Mouse (Mus musculus) testis, adult 2 months (tissue): Measurements from ENCODE around the gene Resp18. TPM values are rescaled to one million over a fixed set of nuclear protein-coding genes. Genes with fewer than 3 reads are reported as not detected.

Experiments used
- H3K27ac ChIP-seq: fragments of 200-500 bp; 2 replicates; pipeline ENCODE4 v1.5.1; 2012; ENCODE audit warnings: low read depth, low read length; ENCODE audit not compliant: control insufficient read depth, insufficient read depth
- H3K27me3 ChIP-seq: fragments of 200-500 bp; 2 replicates; pipeline ENCODE4 v1.6.1; 2012; ENCODE audit warnings: mild to moderate bottlenecking, low read length, moderate library complexity; ENCODE audit not compliant: control insufficient read depth, insufficient read depth
- H3K36me3 ChIP-seq: fragments of 200-500 bp; 2 replicates; pipeline ENCODE4 v1.6.1; 2012; ENCODE audit warnings: mild to moderate bottlenecking, low read length; ENCODE audit not compliant: control insufficient read depth, insufficient read depth
- H3K4me1 ChIP-seq: fragments of 200-500 bp; 2 replicates; pipeline ENCODE4 v1.6.1; 2012; ENCODE audit warnings: low read length; ENCODE audit not compliant: control insufficient read depth, insufficient read depth
- H3K4me3 ChIP-seq: fragments of 200-500 bp; 2 replicates; pipeline ENCODE4 v1.5.1; 2012; ENCODE audit warnings: low read depth, mild to moderate bottlenecking, low read length, moderate library complexity, mixed read lengths; ENCODE audit not compliant: control insufficient read depth
- CTCF ChIP-seq: fragments of 200-500 bp; IDR thresholded peaks from 2 replicates; pipeline ENCODE4 v1.5.1; 2012; ENCODE audit warnings: low read depth, mild to moderate bottlenecking, inconsistent platforms, low read length, moderate library complexity; ENCODE audit not compliant: control insufficient read depth, insufficient read depth, insufficient replicate concordance
- POLR2A ChIP-seq: fragments of 200-500 bp; IDR thresholded peaks from 2 replicates; pipeline ENCODE4 v1.6.1; 2012; ENCODE audit warnings: low read depth, mild to moderate bottlenecking, inconsistent platforms, low read length, moderate library complexity; ENCODE audit not compliant: control insufficient read depth
- polyA plus RNA-seq: library from polyadenylated mRNA; depleted of rRNA; stranded (reverse); fragments of >200 nt; gene quantifications from 2 replicates; pipeline ENCODE4 v1.2.3, GENCODE M21; 2012

Resp18 gene
- polyA plus RNA-seq, 1 experiment, result 0.20 TPM

DNA sequence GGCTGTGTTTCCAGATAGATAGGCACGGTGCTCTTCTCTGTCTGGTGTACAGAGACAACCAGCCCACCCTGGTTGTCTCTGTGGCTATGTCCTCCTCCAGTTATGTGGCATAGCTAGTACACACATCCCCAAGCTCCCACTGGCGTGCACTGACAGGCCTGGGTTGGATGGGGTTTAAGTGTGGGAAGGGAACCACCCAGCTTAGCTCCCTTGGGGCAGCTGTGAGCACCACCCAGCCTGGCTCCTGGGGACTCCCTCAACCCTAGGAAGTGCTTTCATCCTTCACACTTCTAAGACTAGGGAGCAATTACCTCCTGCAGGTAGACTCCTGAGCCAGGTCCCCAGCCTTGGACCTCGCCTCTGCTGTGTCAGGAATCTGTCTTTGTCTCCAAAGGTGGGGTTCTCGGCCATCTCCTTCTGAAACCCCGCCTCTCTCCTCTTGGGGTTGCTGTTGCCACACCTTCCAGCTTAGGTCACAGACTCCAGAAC lies 46.5 kb downstream of the Resp18 start, which contains the start of gene A630095N17Rik:
A630095N17Rik (minus strand) TSS at position 439 of the 489 bp plus-strand sequence.
- Histone ChIP-seq H3K27ac (peak within 1 kb of the TSS; percentile 36; the same call in 1 of the 2 replicates), H3K4me3 (peak within 1 kb of the TSS; percentile 71), H3K36me3 (no peaks in the 10 kb centered on the region), H3K4me1 (no peaks in the 10 kb centered on the region), H3K27me3 (no peaks in the 10 kb centered on the region)
- no peak; the same call in 1 of the 2 replicates for TF ChIP-seq CTCF
- peak; percentile 58; the same call in 1 of the 2 replicates for TF ChIP-seq POLR2A

DNA sequence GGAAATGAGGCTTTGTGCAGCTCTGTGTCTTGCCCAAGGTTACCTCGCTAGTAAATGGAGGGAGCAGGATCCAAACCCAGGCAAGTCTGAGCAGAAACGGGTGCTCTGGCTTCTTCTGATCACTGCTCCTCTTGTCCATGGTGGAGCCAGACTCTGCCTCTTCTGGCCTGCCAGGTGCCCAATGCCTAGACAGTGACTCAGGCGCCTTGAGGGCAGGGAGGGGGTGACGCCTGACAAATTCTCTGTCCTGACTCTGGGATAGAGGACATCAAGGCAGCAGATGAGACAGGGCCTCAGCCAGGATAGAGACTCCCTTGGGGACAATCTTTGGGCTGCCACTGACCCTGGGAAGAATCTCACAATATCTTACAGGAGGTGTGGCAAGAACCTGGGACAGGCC lies 47.0 kb downstream of the Resp18 start:
- Histone ChIP-seq H3K4me1 (no peaks in the 10 kb centered on the region), H3K27me3 (no peaks in the 10 kb centered on the region), H3K4me3 (peak overlapping the region; percentile 71), H3K36me3 (no peaks in the 10 kb centered on the region), H3K27ac (no peak overlapping the region)
- no peak for TF ChIP-seq POLR2A
- TF ChIP-seq CTCF, result no peak

DNA sequence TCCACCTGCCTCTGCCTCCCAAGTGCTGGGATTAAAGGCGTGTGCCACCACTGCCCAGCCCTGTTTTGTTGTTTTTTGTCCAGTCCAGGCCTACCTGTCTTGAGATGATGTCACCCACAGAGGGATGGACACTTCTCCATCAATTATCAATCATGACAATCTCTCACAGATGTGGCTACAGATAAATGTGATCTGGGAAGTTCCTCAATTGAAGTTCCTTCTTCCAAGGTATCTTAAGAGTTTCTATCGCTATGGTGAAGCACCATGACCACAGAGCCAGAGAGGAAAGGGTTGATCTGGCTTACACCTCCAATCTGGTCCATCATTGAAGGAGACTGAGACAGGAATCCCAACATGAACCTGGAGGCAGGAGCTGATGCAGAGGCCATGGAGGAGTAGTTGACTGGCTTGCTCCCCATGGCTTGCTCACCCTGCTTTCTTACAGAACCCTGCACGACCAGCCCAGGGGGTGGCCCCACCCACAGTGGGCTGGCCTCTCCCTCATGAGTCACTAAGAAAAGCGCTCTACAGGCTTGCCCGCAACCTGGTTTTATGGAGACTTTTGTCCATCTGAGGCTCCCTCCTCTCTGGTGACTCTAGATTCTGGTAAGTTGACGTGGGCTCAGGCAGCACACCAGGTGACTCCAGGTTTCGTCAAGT lies 47.8 kb downstream of the Resp18 start:
- Histone ChIP-seq H3K27ac (no peak overlapping the region), H3K36me3 (no peaks in the 10 kb centered on the region), H3K27me3 (no peaks in the 10 kb centered on the region), H3K4me3 (peak overlapping the region; percentile 71), H3K4me1 (no peaks in the 10 kb centered on the region)
- no peak for TF ChIP-seq CTCF
- no peak for TF ChIP-seq POLR2A

DNA sequence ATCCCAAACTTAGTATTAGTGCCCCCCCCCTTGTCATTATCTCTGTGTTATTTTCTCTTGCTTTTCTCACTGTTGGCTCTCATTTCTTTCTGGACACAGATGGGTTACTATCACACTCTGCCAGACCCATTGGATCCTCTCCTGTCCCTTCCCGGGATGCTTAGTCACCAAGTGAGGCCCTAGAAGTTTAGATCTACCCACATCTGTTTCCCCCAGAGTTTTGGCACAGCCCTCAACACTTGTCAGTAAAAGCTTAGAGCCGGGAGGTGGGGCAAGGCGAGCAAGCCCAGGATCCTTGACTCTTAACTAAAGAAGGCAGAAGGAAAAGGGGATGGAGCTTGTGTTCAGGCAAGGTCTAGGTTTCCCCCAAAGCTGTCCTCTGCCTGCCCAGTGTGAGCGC lies 49.1 kb downstream of the Resp18 start:
- Histone ChIP-seq H3K27ac (no peak overlapping the region), H3K4me3 (no peak overlapping the region), H3K27me3 (no peaks in the 10 kb centered on the region), H3K36me3 (no peaks in the 10 kb centered on the region), H3K4me1 (no peaks in the 10 kb centered on the region)
- no peak for TF ChIP-seq CTCF
- TF ChIP-seq POLR2A, result no peak

DNA sequence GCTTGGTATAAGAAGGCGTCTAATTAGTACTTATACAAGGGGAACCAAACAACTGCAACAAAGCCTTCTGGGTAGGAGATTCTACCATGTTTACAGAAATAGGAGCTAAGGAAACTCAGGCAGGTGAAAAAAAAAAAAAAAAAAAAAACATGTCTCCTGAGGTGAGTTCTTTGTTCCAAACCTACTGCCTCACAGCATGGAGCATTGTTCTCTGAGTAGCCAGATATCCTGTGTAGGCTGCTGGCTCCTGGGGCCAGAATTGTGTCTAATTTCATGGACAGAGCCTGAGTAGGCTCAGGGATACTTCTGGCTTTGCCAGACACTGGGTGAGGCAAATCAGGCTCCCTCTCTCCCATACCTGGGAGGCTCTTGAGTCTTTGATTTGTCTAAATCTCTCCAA lies 50.6 kb downstream of the Resp18 start:
- Histone ChIP-seq H3K27ac (no peak overlapping the region), H3K36me3 (no peaks in the 10 kb centered on the region), H3K27me3 (no peaks in the 10 kb centered on the region), H3K4me3 (no peak overlapping the region), H3K4me1 (no peaks in the 10 kb centered on the region)
- no peak for TF ChIP-seq POLR2A
- TF ChIP-seq CTCF, result no peak

DNA sequence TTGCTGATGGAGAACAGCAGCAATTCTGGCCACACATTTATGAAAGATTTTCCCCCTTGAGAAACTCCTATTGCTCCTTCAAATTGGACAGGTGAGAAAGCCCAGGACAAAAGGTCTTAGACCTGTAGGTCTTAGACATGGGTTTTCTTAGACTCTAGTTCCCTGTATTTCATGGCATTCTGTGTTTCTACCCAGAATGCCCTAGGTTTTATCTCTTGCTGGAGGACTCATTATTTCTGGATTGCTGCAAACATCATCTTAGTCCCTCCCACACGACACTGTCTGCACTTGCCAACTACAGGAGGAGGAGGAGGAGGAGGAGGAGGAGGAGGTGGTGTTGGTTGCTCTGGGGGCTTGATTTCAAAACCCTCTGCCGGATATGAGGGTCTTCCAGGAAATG lies 52.1 kb downstream of the Resp18 start:
- H3K4me1 ChIP-seq, result no peaks in the 10 kb centered on the region
- no peak overlapping the region for H3K27ac ChIP-seq
- TF ChIP-seq CTCF (no peak), POLR2A (no peak)
- no peaks in the 10 kb centered on the region for H3K36me3 ChIP-seq
- no peak overlapping the region for H3K4me3 ChIP-seq
- H3K27me3 ChIP-seq, result no peaks in the 10 kb centered on the region

DNA sequence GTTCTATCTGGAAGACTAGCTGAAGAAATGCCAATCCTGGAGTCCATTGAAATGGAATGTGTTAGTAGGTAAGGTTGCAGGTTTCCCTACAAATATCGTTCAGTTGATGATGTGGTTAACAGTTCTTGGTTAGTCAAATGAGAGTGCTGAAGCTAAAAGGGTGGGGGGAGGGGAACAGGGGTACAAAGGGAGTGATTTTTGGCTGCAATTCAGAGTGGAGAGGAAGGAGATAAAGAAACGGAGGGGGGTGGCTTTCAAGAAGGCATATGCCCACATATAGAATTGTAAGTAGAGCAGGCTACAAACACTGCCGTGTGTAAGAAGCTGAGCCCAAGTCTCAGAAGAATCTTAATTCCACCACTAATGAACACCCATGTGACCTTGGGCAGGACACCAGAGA lies 52.7 kb downstream of the Resp18 start:
- Histone ChIP-seq H3K27ac (no peak overlapping the region), H3K4me1 (no peaks in the 10 kb centered on the region), H3K36me3 (no peaks in the 10 kb centered on the region), H3K27me3 (no peaks in the 10 kb centered on the region; the same call in 1 of the 2 replicates), H3K4me3 (no peak overlapping the region)
- TF ChIP-seq CTCF (no peak), POLR2A (no peak)
